Mouse (Mus musculus) stomach, embryonic 15.5 days (tissue): ENCODE results near the gene Glrx5. TPM values are rescaled to one million over a fixed set of nuclear protein-coding genes. Genes with fewer than 3 reads are reported as not detected.
A peak's percentile ranks its signal among the peaks of the same experiment; 100 is the strongest.

Source experiments
- ATAC-seq: fragments of 200-750 bp; cut with Nextera tagmentation; 2 replicates; pipeline ENCODE4 v1.8.0; 2017; ENCODE audit warnings: low read depth, moderate number of reproducible peaks, moderate TSS enrichment; ENCODE audit not compliant: insufficient read depth, low FRiP score
- H3K27ac ChIP-seq: fragments of 300-500 bp; sonication (generic); 2 replicates; pipeline ENCODE4 v1.5.1; 2015; ENCODE audit warnings: mild to moderate bottlenecking, inconsistent platforms
- H3K27me3 ChIP-seq: fragments of 300-500 bp; sonication (generic); replicated peaks from 2 replicates; pipeline ENCODE4 v1.6.1; 2015; ENCODE audit warnings: inconsistent platforms
- H3K36me3 ChIP-seq: fragments of 300-500 bp; sonication (generic); 2 replicates; pipeline ENCODE4 v1.6.1; 2015; ENCODE audit warnings: inconsistent platforms
- H3K4me1 ChIP-seq: fragments of 300-500 bp; sonication (generic); 2 replicates; pipeline ENCODE4 v1.6.1; 2015; ENCODE audit warnings: inconsistent platforms
- H3K4me2 ChIP-seq: fragments of 300-500 bp; sonication (generic); 2 replicates; pipeline ENCODE4 v1.6.1; 2015; ENCODE audit warnings: mild to moderate bottlenecking, inconsistent platforms
- H3K4me3 ChIP-seq: fragments of 300-500 bp; sonication (generic); replicated peaks from 2 replicates; pipeline ENCODE4 v1.5.1; 2015; ENCODE audit warnings: inconsistent platforms
- H3K9ac ChIP-seq: fragments of 300-500 bp; sonication (generic); 2 replicates; pipeline ENCODE4 v1.6.1; 2015; ENCODE audit warnings: inconsistent platforms
- H3K9me3 ChIP-seq: fragments of 300-500 bp; sonication (generic); 2 replicates; pipeline ENCODE4 v1.6.1; 2016; ENCODE audit warnings: inconsistent platforms
- WGBS: fragments of 180-500 bp; shearing (Covaris S2); methylation state at CpG from one replicate; pipeline ENCODE4 v1.1.7; 2015; 5-methylcytosine and 5-hydroxymethylcytosine counted together
- polyA plus RNA-seq: library from polyadenylated mRNA; unstranded; fragments of >200 nt; fragmentation: Nextera tagmentation; extraction: Ambion mirVana; gene quantifications from 2 replicates; pipeline ENCODE4 v1.2.1, GENCODE M21; 2015

Glrx5 gene
- polyA plus RNA-seq, 1 experiment from 2014 or later = 193 TPM

- no peak overlapping the region for H3K9ac ChIP-seq
- WGBS = 56% methylated on average over 2 of the region's 2 CpGs
Observed at GRCm38 (mm10) chr12:105008150-105008549, 24.3 kb upstream of the Glrx5 start.

GRCm38 (mm10) chr12:105008752-105009178 lies 23.7 kb upstream of the Glrx5 start:
- peaks cover 30% of the 10 kb centered on the region for H3K4me1 ChIP-seq
- H3K4me3 ChIP-seq = peak overlapping the region; percentile 71
- no peaks in the 10 kb centered on the region for H3K9me3 ChIP-seq
- no peaks in the 10 kb centered on the region for H3K36me3 ChIP-seq
- 0 out of 2 replicates have a peak, but pooled peaks cover 21% of the 10 kb centered on the region for H3K27me3 ChIP-seq
- peak; percentile 51 for ATAC-seq
- H3K27ac ChIP-seq = no peak overlapping the region
- 1% methylated on average over 13 of the region's 13 CpGs for WGBS
- no peak overlapping the region for H3K9ac ChIP-seq
- peak overlapping the region; percentile 96 for H3K4me2 ChIP-seq

More at GRCm38 (mm10) chr12:105008150-105008549, 24.3 kb upstream of the Glrx5 start:
- Histone ChIP-seq H3K27ac (no peak overlapping the region), H3K4me1 (peaks cover 32% of the 10 kb centered on the region), H3K9me3 (no peaks in the 10 kb centered on the region), H3K4me2 (peak overlapping the region; percentile 96), H3K36me3 (no peaks in the 10 kb centered on the region), H3K4me3 (peak overlapping the region; percentile 71; the same call in 1 of the 2 replicates), H3K27me3 (0 out of 2 replicates have a peak, but pooled peaks cover 21% of the 10 kb centered on the region)
- ATAC-seq = no peak

GRCm38 (mm10) chr12:105009370-105010212 lies 22.9 kb upstream of the Glrx5 start, which contains the start of gene Syne3:
Gene Syne3 (minus strand): TSS chr12:105009809.
- H3K36me3 ChIP-seq = no peaks in the 10 kb centered on the region
- under 1% methylated on average over 66 of the region's 66 CpGs for WGBS
- no peak within 1 kb of the TSS for H3K27ac ChIP-seq
- peak within 1 kb of the TSS; percentile 71 for H3K4me3 ChIP-seq
- peak within 1 kb of the TSS; percentile 19; the same call in 1 of the 2 replicates for H3K9ac ChIP-seq
- ATAC-seq = peak; percentile 88
- H3K4me1 ChIP-seq = peaks cover 28% of the 10 kb centered on the region
- peak within 1 kb of the TSS; percentile 96 for H3K4me2 ChIP-seq
- no peaks in the 10 kb centered on the region for H3K9me3 ChIP-seq
- 0 out of 2 replicates have a peak, but pooled peaks cover 21% of the 10 kb centered on the region for H3K27me3 ChIP-seq

GRCm38 (mm10) chr12:105010213-105010790 lies 22.2 kb upstream of the Glrx5 start:
- peak; percentile 10; the same call in 1 of the 2 replicates for ATAC-seq
- peak overlapping the region; percentile 96 for H3K4me2 ChIP-seq
- H3K27ac ChIP-seq = no peak overlapping the region
- WGBS = 22% methylated on average over 9 of the region's 9 CpGs
- H3K4me3 ChIP-seq = peak overlapping the region; percentile 71
- H3K9me3 ChIP-seq = no peaks in the 10 kb centered on the region
- peaks cover 26% of the 10 kb centered on the region for H3K4me1 ChIP-seq
- H3K9ac ChIP-seq = no peak overlapping the region
- H3K36me3 ChIP-seq = no peaks in the 10 kb centered on the region
- H3K27me3 ChIP-seq = 0 out of 2 replicates have a peak, but pooled peaks cover 21% of the 10 kb centered on the region

- 82% methylated on average over 1 of the region's 1 CpGs for WGBS
Observed at GRCm38 (mm10) chr12:105011589-105011988, 20.9 kb upstream of the Glrx5 start.

GRCm38 (mm10) chr12:105012314-105012713 lies 20.2 kb upstream of the Glrx5 start:
- Histone ChIP-seq H3K9me3 (no peaks in the 10 kb centered on the region), H3K36me3 (no peaks in the 10 kb centered on the region), H3K9ac (no peak overlapping the region), H3K4me2 (no peak overlapping the region), H3K27me3 (0 out of 2 replicates have a peak, but pooled peaks cover 19% of the 10 kb centered on the region), H3K4me1 (peaks cover 24% of the 10 kb centered on the region), H3K4me3 (no peak overlapping the region), H3K27ac (no peak overlapping the region)
- 80% methylated on average over 4 of the region's 4 CpGs for WGBS
- ATAC-seq = no peak

More at GRCm38 (mm10) chr12:105011589-105011988, 20.9 kb upstream of the Glrx5 start:
- Histone ChIP-seq H3K9me3 (no peaks in the 10 kb centered on the region), H3K27me3 (0 out of 2 replicates have a peak, but pooled peaks cover 21% of the 10 kb centered on the region), H3K4me2 (no peak overlapping the region), H3K4me1 (peaks cover 24% of the 10 kb centered on the region), H3K36me3 (no peaks in the 10 kb centered on the region), H3K9ac (no peak overlapping the region), H3K4me3 (no peak overlapping the region), H3K27ac (no peak overlapping the region)
- no peak for ATAC-seq

GRCm38 (mm10) chr12:105013065-105013464 lies 19.4 kb upstream of the Glrx5 start:
- H3K4me2 ChIP-seq = peak overlapping the region; percentile 43
- no peaks in the 10 kb centered on the region for H3K36me3 ChIP-seq
- no peak for ATAC-seq
- WGBS = 16% methylated on average over 17 of the region's 17 CpGs
- H3K9me3 ChIP-seq = no peaks in the 10 kb centered on the region
- H3K27me3 ChIP-seq = 0 out of 2 replicates have a peak, but pooled peaks cover 11% of the 10 kb centered on the region
- no peak overlapping the region for H3K9ac ChIP-seq
- peak overlapping the region; percentile 18; the same call in 1 of the 2 replicates for H3K27ac ChIP-seq
- H3K4me1 ChIP-seq = peaks cover 24% of the 10 kb centered on the region
- no peak overlapping the region for H3K4me3 ChIP-seq

- H3K27me3 ChIP-seq = no peaks in the 10 kb centered on the region
- no peaks in the 10 kb centered on the region for H3K9me3 ChIP-seq
- no peaks in the 10 kb centered on the region for H3K36me3 ChIP-seq
- H3K4me2 ChIP-seq = no peak overlapping the region
- 57% methylated on average over 4 of the region's 4 CpGs for WGBS
- ATAC-seq = no peak
- no peak overlapping the region for H3K4me3 ChIP-seq
- no peak overlapping the region for H3K27ac ChIP-seq
- H3K4me1 ChIP-seq = 0 out of 2 replicates have a peak, but pooled peaks cover 6% of the 10 kb centered on the region
- H3K9ac ChIP-seq = no peak overlapping the region
Observed at GRCm38 (mm10) chr12:105016199-105016598, 16.3 kb upstream of the Glrx5 start.

GRCm38 (mm10) chr12:105016639-105017038 lies 15.8 kb upstream of the Glrx5 start:
- 78% methylated on average over 10 of the region's 10 CpGs for WGBS
- H3K4me1 ChIP-seq = 0 out of 2 replicates have a peak, but pooled peaks cover 6% of the 10 kb centered on the region
- no peak for ATAC-seq
- no peaks in the 10 kb centered on the region for H3K36me3 ChIP-seq
- H3K27ac ChIP-seq = no peak overlapping the region
- no peak overlapping the region for H3K9ac ChIP-seq
- no peaks in the 10 kb centered on the region for H3K9me3 ChIP-seq
- no peaks in the 10 kb centered on the region for H3K27me3 ChIP-seq
- no peak overlapping the region for H3K4me2 ChIP-seq
- H3K4me3 ChIP-seq = no peak overlapping the region

GRCm38 (mm10) chr12:105019359-105020219 lies 12.9 kb upstream of the Glrx5 start:
- no peaks in the 10 kb centered on the region for H3K4me1 ChIP-seq
- 42% methylated on average over 19 of the region's 19 CpGs for WGBS
- peak overlapping the region; percentile 68 for H3K27ac ChIP-seq
- H3K9me3 ChIP-seq = no peaks in the 10 kb centered on the region
- no peak overlapping the region for H3K9ac ChIP-seq
- no peaks in the 10 kb centered on the region for H3K36me3 ChIP-seq
- peak overlapping the region; percentile 40 for H3K4me2 ChIP-seq
- H3K27me3 ChIP-seq = no peaks in the 10 kb centered on the region
- H3K4me3 ChIP-seq = no peak overlapping the region
- ATAC-seq = peak; percentile 86

GRCm38 (mm10) chr12:105021441-105022069 lies 10.9 kb upstream of the Glrx5 start:
- Histone ChIP-seq H3K27me3 (no peaks in the 10 kb centered on the region), H3K9me3 (no peaks in the 10 kb centered on the region), H3K9ac (no peak overlapping the region), H3K4me3 (no peak overlapping the region), H3K4me1 (no peaks in the 10 kb centered on the region), H3K27ac (no peak overlapping the region), H3K4me2 (no peak overlapping the region), H3K36me3 (no peaks in the 10 kb centered on the region)
- ATAC-seq = no peak
- 67% methylated on average over 8 of the region's 8 CpGs for WGBS
